Mouse (Mus musculus): Measurements from ENCODE around the gene Midn. TPM values are rescaled to one million over a fixed set of nuclear protein-coding genes. Genes with fewer than 3 reads are reported as not detected.

The Midn gene
- polyA plus RNA-seq, 1 experiment: 171 TPM

GRCm38 (mm10) chr10:80136179-80136951 lies 11.7 kb upstream of the Midn start:
- Histone ChIP-seq H3K4me3 (replicated peaks) (no peak overlapping the region), H3K9me3 (no peaks in the 10 kb centered on the region), H3K27me3 (replicated peaks) (peaks cover 10% of the 10 kb centered on the region), H3K4me1 (peaks cover 73% of the 10 kb centered on the region), H3K36me3 (replicated peaks; ENCODE audit: low read length) (peaks cover 50% of the 10 kb centered on the region)
- TF ChIP-seq GATA1 (IDR thresholded peaks at IDR 0.05; ENCODE audit: borderline replicate concordance, low read length): no peak
- no peak for TF ChIP-seq FLI1 (IDR thresholded peaks at IDR 0.05; ENCODE audit: low read length)

- peaks cover 66% of the 10 kb centered on the region for H3K4me1 ChIP-seq
- peak overlapping the region; percentile 59 for H3K4me3 ChIP-seq (replicated peaks)
- no peaks in the 10 kb centered on the region for H3K9me3 ChIP-seq
- TF ChIP-seq GATA1 (IDR thresholded peaks at IDR 0.05; ENCODE audit: borderline replicate concordance, low read length) (no peak), FLI1 (IDR thresholded peaks at IDR 0.05; ENCODE audit: low read length) (no peak)
- peaks cover 10% of the 10 kb centered on the region for H3K27me3 ChIP-seq (replicated peaks)
- peaks cover 43% of the 10 kb centered on the region for H3K36me3 ChIP-seq (replicated peaks; ENCODE audit: low read length)
Observed at GRCm38 (mm10) chr10:80136952-80137625, 11.0 kb upstream of the Midn start.

GRCm38 (mm10) chr10:80137626-80138552 lies 10.2 kb upstream of the Midn start:
- TF ChIP-seq FLI1 (IDR thresholded peaks at IDR 0.05; ENCODE audit: low read length) (no peak), GATA1 (IDR thresholded peaks at IDR 0.05; ENCODE audit: borderline replicate concordance, low read length) (no peak)
- Histone ChIP-seq H3K4me1 (peaks cover 66% of the 10 kb centered on the region), H3K9me3 (no peaks in the 10 kb centered on the region), H3K36me3 (replicated peaks; ENCODE audit: low read length) (peaks cover 38% of the 10 kb centered on the region), H3K4me3 (replicated peaks) (peak overlapping the region; percentile 95), H3K27me3 (replicated peaks) (peaks cover 10% of the 10 kb centered on the region)

- no peaks in the 10 kb centered on the region for H3K9me3 ChIP-seq
- H3K4me1 ChIP-seq: peaks cover 66% of the 10 kb centered on the region
- peaks cover 36% of the 10 kb centered on the region for H3K36me3 ChIP-seq (replicated peaks; ENCODE audit: low read length)
- TF ChIP-seq FLI1 (IDR thresholded peaks at IDR 0.05; ENCODE audit: low read length): no peak
- TF ChIP-seq GATA1 (IDR thresholded peaks at IDR 0.05; ENCODE audit: borderline replicate concordance, low read length): no peak
- peaks cover 10% of the 10 kb centered on the region for H3K27me3 ChIP-seq (replicated peaks)
- H3K4me3 ChIP-seq (replicated peaks): peak within 1 kb of the TSS; percentile 95
Observed at GRCm38 (mm10) chr10:80138553-80139438, 9.3 kb upstream of the Midn start, which contains the start of gene Atp5d. Atp5d (plus strand) TSS chr10:80138632.

GRCm38 (mm10) chr10:80139439-80139775 lies 8.7 kb upstream of the Midn start:
- Histone ChIP-seq H3K36me3 (replicated peaks; ENCODE audit: low read length) (peaks cover 36% of the 10 kb centered on the region), H3K4me3 (replicated peaks) (peak overlapping the region; percentile 95), H3K4me1 (peaks cover 68% of the 10 kb centered on the region), H3K9me3 (no peaks in the 10 kb centered on the region), H3K27me3 (replicated peaks) (peaks cover 10% of the 10 kb centered on the region)
- TF ChIP-seq GATA1 (IDR thresholded peaks at IDR 0.05; ENCODE audit: borderline replicate concordance, low read length) (no peak), FLI1 (IDR thresholded peaks at IDR 0.05; ENCODE audit: low read length) (no peak)

- Histone ChIP-seq H3K27me3 (replicated peaks) (peaks cover 10% of the 10 kb centered on the region), H3K9me3 (no peaks in the 10 kb centered on the region), H3K36me3 (replicated peaks; ENCODE audit: low read length) (peaks cover 36% of the 10 kb centered on the region), H3K4me3 (replicated peaks) (peak overlapping the region; percentile 98), H3K4me1 (peaks cover 75% of the 10 kb centered on the region)
- TF ChIP-seq GATA1 (IDR thresholded peaks at IDR 0.05; ENCODE audit: borderline replicate concordance, low read length) (no peak), FLI1 (IDR thresholded peaks at IDR 0.05; ENCODE audit: low read length) (no peak)
Observed at GRCm38 (mm10) chr10:80139975-80140665, 8.0 kb upstream of the Midn start.

- no peak for TF ChIP-seq GATA1 (IDR thresholded peaks at IDR 0.05; ENCODE audit: borderline replicate concordance, low read length)
- no peak for TF ChIP-seq FLI1 (IDR thresholded peaks at IDR 0.05; ENCODE audit: low read length)
- H3K9me3 ChIP-seq: no peaks in the 10 kb centered on the region
- peaks cover 81% of the 10 kb centered on the region for H3K4me1 ChIP-seq
- H3K4me3 ChIP-seq (replicated peaks): peak within 1 kb of the TSS; percentile 98
- H3K27me3 ChIP-seq (replicated peaks): peaks cover 10% of the 10 kb centered on the region
- peaks cover 37% of the 10 kb centered on the region for H3K36me3 ChIP-seq (replicated peaks; ENCODE audit: low read length)
Observed at GRCm38 (mm10) chr10:80140666-80141035, 7.4 kb upstream of the Midn start, which contains the start of gene Cbarp. Cbarp (minus strand) TSS chr10:80140835.

- Histone ChIP-seq H3K9me3 (no peaks in the 10 kb centered on the region), H3K4me3 (replicated peaks) (peak overlapping the region; percentile 98), H3K27me3 (replicated peaks) (peaks cover 10% of the 10 kb centered on the region), H3K36me3 (replicated peaks; ENCODE audit: low read length) (peaks cover 38% of the 10 kb centered on the region), H3K4me1 (peaks cover 86% of the 10 kb centered on the region)
- no peak for TF ChIP-seq GATA1 (IDR thresholded peaks at IDR 0.05; ENCODE audit: borderline replicate concordance, low read length)
- peak; percentile 35; the same call in 1 of the 2 replicates for TF ChIP-seq FLI1 (IDR thresholded peaks at IDR 0.05; ENCODE audit: low read length)
Observed at GRCm38 (mm10) chr10:80141243-80141642, 6.8 kb upstream of the Midn start.
